Mouse (Mus musculus) liver, adult 2 months (tissue): ENCODE results near the gene 1700003E16Rik.

Experiments
- CTCF ChIP-seq: fragments of 200-500 bp; IDR thresholded peaks from 2 replicates; pipeline ENCODE4 v1.5.1; 2011; ENCODE audit warnings: low read depth, low read length, control low read depth
- POLR2A ChIP-seq: fragments of 200-500 bp; IDR thresholded peaks from 2 replicates; pipeline ENCODE4 v1.6.1; 2011; ENCODE audit warnings: low read length, control low read depth; ENCODE audit not compliant: insufficient read depth; ENCODE audit errors: extremely low read depth

- TF ChIP-seq POLR2A (no peak), CTCF (no peak)
Measured at GRCm38 (mm10) chr6:83203320-83203719, 47.1 kb downstream of the 1700003E16Rik start.
